Mouse (Mus musculus) urinary bladder, adult 18-20 months (tissue): Measurements from ENCODE around the gene Gm3233.
"Not testable (repeated sequence)": the region's sequence is repeated elsewhere in the genome, so short reads cannot be mapped to it uniquely, and the experiment has no call there.

Experiments
- DNase-seq, 2 experiments: peaks; one replicate each; pipeline ENCODE4 v3.0.0; 2022; ENCODE audit warnings: low spot score in 2 of 2, mixed read lengths in 2 of 2

Gene Gm3233

GRCm38 (mm10) chr10:77728280-77728679, 31.2 kb downstream of the Gm3233 start:
- no peak for DNase-seq

GRCm38 (mm10) chr10:77726186-77726585, 33.3 kb downstream of the Gm3233 start, which contains the start of gene Gm10100:
Gene Gm10100 (plus strand): TSS chr10:77726486.
- no peak for DNase-seq

GRCm38 (mm10) chr10:77724855-77725254, 34.6 kb downstream of the Gm3233 start:
- no peak for DNase-seq

- DNase-seq: not testable (repeated sequence)
These were observed 39.2 kb downstream of the Gm3233 start, which contains the start of gene Krtap12-1 for GRCm38 (mm10) chr10:77720299-77720698. Gene Krtap12-1 (plus strand): TSS chr10:77720599.

- DNase-seq: no peak
These were observed 44.0 kb downstream of the Gm3233 start, which contains the start of gene Gm10142 for GRCm38 (mm10) chr10:77715507-77715906. Gene Gm10142 (plus strand): TSS chr10:77715807.

GRCm38 (mm10) chr10:77713734-77714133, 45.7 kb downstream of the Gm3233 start:
- no peak for DNase-seq

- DNase-seq: not testable (repeated sequence)
These were observed 48.3 kb downstream of the Gm3233 start, which contains the start of gene Gm10024 for GRCm38 (mm10) chr10:77711157-77711556. Gene Gm10024 (plus strand): TSS chr10:77711457.

GRCm38 (mm10) chr10:77709831-77710230, 49.7 kb downstream of the Gm3233 start:
- DNase-seq: no peak
